Mouse (Mus musculus) adrenal gland, postnatal 25 days (tissue): Measurements from ENCODE around the gene Csnk1g1. TPM values are rescaled to one million over a fixed set of nuclear protein-coding genes. Genes with fewer than 3 reads are reported as not detected.

ENCODE experiments used
- DNase-seq: peaks from one replicate; pipeline ENCODE4 v3.0.0; 2021; ENCODE audit warnings: mixed read lengths
- long read RNA-seq: library from polyadenylated mRNA; stranded (forward); transcript quantifications from one replicate; pipeline ENCODE4 v2.0.0, GENCODE M21; 2021
- total RNA-seq: library from RNA; stranded (reverse); gene quantifications from 2 replicates; pipeline ENCODE4 v1.2.3, GENCODE M21; 2021

Gene Csnk1g1
- 22.3 and 25.5 TPM in 2 replicates for total RNA-seq
- long read RNA-seq, full-length matches to known transcripts = 2 of 4 reads
- long read RNA-seq, partial matches to known transcripts = 1 of 4 reads
- long read RNA-seq, other reads (novel, unspliced or antisense) = 1 of 4 reads

DNA sequence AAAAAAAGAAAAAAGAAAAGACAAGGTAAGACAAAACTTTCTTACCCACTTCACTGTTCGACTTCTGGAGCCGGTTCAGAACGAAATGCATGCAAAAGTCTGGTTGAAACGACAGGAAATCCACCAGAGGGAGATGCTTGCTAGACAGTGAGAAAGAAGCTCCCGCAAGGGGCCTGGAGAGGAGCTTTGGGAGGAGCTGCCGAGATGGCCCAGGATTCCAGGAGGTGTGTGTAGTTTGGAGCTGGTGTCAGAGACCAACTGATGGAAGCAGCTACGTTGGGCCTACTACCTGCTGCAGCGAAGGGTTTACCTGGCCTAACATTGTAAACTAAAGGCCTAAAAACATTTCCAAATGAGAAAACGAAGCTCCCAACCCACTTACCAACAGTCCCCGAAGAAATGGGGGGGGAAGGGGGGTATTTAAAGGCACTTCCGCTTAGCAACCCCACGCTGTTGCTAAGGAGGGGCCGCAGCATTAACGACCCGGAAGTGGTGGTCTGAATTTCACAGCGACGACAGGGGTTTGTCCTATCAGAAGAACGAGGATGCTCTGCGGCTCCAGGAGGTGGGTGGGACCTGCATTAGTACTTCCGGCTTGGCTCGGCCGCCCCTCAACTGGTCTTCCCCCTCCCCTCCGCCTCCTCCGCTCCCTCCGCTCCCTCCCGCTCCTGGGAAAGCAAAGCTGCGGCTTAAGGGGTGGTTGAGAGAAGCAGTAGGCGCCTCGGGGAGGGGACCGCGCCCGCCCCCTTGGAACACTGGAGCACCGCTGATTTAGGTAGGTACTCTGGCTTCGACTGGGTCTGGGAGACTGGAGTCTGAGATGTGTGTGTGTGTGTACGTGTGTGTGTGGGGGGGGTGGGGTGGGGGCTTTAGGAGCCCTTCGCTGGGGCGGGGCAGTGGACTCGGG is at the start of gene Csnk1g1, which contains the start of gene Trip4:
Csnk1g1 (plus strand) TSS at position 531 of the 907 bp plus-strand sequence.
Trip4 (minus strand) TSS at position 401 of the 907 bp plus-strand sequence.
- peak; percentile 90 for DNase-seq

GRCm38 (mm10) chr9:65859656-65860055 is 49.1 kb upstream of the Csnk1g1 start:
- DNase-seq = no peak

- DNase-seq = peak; percentile 92
Observed at GRCm38 (mm10) chr9:65884564-65885315, 24.0 kb upstream of the Csnk1g1 start.

- peak; percentile 69 for DNase-seq
Observed at GRCm38 (mm10) chr9:65890143-65890628, 18.5 kb upstream of the Csnk1g1 start, which contains the start of gene Pclaf. Pclaf (plus strand) TSS chr9:65890237.

- no peak for DNase-seq
Observed at GRCm38 (mm10) chr9:65891126-65891525, 17.6 kb upstream of the Csnk1g1 start.

GRCm38 (mm10) chr9:65896977-65897376 is 11.7 kb upstream of the Csnk1g1 start:
- DNase-seq = no peak

- no peak for DNase-seq
Observed at GRCm38 (mm10) chr9:65902879-65903278, 5.8 kb upstream of the Csnk1g1 start.

DNA sequence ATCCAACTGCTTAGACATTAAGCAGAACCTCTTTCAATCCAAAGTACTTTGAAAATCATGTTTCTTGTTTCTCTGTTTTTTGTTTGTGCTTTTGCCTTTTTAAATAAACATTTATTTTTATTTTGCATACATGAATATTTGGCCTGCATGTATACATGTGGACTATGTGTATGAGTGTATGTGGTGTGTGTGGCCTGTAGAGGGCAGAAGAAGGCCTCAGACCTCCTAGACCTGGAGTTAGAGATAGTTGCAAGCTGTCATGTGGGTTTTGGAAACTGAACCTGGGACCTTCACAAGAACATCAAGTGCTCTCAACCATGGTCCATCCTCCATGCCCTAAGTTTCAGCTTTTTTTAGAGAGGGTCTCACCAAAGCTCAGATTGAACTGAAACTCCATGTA is 5.3 kb upstream of the Csnk1g1 start:
- DNase-seq = no peak

GRCm38 (mm10) chr9:65909301-65909801 is 627 bp downstream of the Csnk1g1 start:
- peak; percentile 58 for DNase-seq

DNA sequence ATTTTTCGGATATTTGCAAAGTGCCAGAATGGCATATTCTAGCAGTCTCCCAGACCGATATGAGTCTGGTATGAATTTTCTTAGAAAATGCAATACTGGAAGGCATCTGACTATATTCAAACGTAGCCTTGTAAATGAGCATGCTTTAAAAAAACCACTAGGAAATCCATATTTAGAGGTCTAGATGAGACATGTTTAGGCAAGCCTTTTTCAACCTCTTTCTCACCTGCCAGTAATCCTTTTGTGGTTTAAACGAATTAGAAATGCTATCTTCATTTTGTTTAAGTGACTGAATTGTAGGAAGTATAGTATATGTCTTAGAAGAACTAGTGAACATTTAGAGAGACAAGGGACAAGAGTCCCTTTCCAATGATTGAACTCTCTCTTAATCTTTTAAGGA is 1.1 kb downstream of the Csnk1g1 start:
- no peak for DNase-seq

- DNase-seq = no peak
Observed at GRCm38 (mm10) chr9:65913976-65914375, 5.3 kb downstream of the Csnk1g1 start.

DNA sequence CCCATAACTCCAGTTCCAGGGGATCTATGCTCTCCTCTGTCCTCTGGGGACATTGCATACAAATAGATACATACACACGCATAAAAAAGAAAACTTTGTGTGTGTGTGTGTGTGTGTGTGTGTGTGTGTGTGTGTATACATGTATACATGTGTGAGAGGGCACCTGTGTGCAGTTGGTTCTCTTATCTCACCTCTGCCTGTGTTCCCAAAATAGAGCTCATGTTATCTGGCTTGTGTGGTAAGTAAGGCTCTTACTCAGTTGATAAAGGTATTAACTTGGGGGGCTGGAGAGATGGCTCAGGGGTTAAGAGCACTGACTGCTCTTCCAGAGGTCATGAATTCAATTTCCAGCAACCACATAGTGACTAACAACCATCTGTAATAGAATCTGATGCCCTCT is 8.3 kb downstream of the Csnk1g1 start:
- DNase-seq = no peak

GRCm38 (mm10) chr9:65928456-65928855 is 19.7 kb downstream of the Csnk1g1 start:
- no peak for DNase-seq

DNA sequence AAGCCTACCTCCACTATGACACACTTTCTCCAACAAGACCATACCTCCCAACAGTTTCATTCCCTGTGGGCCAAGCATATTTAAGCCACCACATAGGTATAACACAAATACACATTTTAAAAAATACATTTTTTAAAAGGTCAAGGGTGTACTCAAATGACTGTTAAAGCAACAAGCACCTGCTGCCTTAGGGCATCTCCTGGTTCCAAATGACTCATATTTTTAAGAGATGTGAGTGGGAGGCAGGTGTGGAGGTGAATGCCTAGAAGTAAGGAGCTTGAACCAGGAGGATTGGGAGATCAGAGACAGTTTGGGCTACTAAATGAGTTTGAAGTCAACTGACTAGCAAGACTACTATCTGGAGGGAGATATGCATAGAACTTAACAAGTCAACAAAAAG is 21.1 kb downstream of the Csnk1g1 start:
- no peak for DNase-seq

DNA sequence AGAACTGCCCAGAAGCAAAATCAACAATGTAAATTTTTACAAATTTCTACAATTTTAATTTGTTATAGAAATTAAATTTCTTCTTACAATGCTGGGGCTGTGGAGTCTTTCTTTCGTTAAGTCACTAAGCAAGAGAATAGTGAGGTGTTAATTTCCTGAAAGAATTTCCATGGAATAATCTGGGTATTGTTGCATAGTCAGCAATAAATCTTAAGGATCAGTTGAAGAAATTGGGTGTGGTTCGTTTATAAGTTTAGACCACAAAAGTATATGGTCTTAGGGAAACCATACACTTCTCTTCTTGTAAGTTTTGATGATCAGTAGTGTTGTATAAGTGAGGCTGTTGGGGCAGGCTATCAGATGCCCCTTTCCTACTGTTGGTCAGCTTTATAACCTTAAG is 28.8 kb downstream of the Csnk1g1 start:
- DNase-seq = no peak

DNA sequence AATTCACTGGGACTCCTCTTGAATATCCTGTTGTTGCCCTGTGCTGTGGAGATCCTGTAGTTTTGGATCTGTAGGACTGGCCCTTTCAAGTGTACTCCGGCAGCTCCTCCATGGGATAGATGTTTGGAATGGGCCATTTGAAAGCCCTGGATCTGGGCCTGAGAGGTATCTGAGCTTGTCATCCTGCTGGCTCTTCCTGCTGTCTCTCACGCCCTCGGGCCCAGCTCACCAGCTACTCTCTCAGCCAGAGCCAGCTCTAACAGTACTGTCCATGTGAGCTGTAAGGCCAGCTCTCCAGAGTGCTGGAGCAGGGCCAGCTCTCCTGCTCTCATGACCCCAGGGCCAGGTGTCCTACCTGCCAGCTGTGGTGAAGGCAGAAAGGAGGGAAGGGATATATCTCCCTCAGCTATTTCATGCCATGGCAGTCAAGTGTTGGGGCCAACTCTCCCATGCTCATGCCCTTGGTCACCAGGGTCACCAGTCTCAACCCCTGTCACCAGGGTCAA is 42.4 kb downstream of the Csnk1g1 start:
- DNase-seq = peak; percentile 2

DNA sequence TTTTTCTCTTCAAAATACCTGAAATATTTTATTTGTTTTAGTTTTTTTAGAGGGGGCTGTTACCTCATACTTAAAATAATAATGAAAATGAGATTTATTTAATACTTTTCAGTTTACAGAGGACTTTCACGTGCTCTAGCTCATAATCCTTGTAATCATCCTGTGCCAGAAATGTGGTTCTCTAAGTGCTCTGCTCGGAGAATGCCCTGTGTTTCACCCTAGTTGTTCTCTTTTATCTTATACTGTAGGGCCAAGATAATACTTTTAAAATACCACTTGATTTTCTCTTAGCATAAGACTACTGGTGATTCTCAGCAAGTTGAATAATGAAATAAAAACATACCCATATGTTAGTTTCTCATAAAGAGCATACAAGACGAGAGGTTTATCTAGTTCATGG is 61.3 kb downstream of the Csnk1g1 start:
- no peak for DNase-seq

GRCm38 (mm10) chr9:65973206-65973605 is 64.5 kb downstream of the Csnk1g1 start:
- DNase-seq = no peak

GRCm38 (mm10) chr9:65975886-65976285 is 67.2 kb downstream of the Csnk1g1 start:
- peak; percentile 51 for DNase-seq

GRCm38 (mm10) chr9:65982841-65983240 is 74.1 kb downstream of the Csnk1g1 start:
- DNase-seq = no peak

- no peak for DNase-seq
Observed at GRCm38 (mm10) chr9:65987021-65987420, 78.3 kb downstream of the Csnk1g1 start.
